Mouse (Mus musculus) liver, embryonic 14.5 days (tissue): ENCODE data around the gene Zfp579. TPM values are rescaled to one million over a fixed set of nuclear protein-coding genes. Genes with fewer than 3 reads are reported as not detected.

Source experiments
- ATAC-seq: fragments of 200-750 bp; cut with Nextera tagmentation; 2 replicates; pipeline ENCODE4 v1.8.0; 2017; ENCODE audit warnings: moderate number of reproducible peaks, mild to moderate bottlenecking, moderate library complexity; ENCODE audit not compliant: insufficient read depth
- DNase-seq, 3 experiments: peaks; one replicate each; pipeline ENCODE4 v3.0.0-alpha.2; 2012 to 2013; ENCODE audit warnings: low read depth in 3 of 3, low spot score in 3 of 3
- H3K27ac ChIP-seq: fragments of 300-500 bp; sonication (generic); 2 replicates; pipeline ENCODE4 v1.5.1; 2014; ENCODE audit warnings: moderate library complexity, mild to moderate bottlenecking, control low read depth, inconsistent platforms
- H3K27me3 ChIP-seq: fragments of 300-500 bp; sonication (generic); 2 replicates; pipeline ENCODE4 v1.6.1; 2014; ENCODE audit warnings: mild to moderate bottlenecking, low read length, moderate library complexity; ENCODE audit not compliant: control insufficient read depth, insufficient read depth
- H3K36me3 ChIP-seq: fragments of 300-500 bp; sonication (generic); replicated peaks from 2 replicates; pipeline ENCODE4 v1.6.1; 2014; ENCODE audit warnings: low read depth; ENCODE audit not compliant: control insufficient read depth, insufficient read depth
- H3K4me1 ChIP-seq, 2 experiments: fragments of 200-500 bp in 1 of 2; fragments of 300-500 bp in 1 of 2; sonication (generic) in 1 of 2; replicated peaks; 2 replicates each; pipeline ENCODE4 v1.6.1; 2012 to 2014; ENCODE audit warnings: antibody characterized with exemption in 1 of 2, inconsistent platforms in 1 of 2, low read length in 1 of 2; ENCODE audit not compliant: control insufficient read depth in 2 of 2, insufficient read depth in 2 of 2
- H3K4me2 ChIP-seq: fragments of 300-500 bp; sonication (generic); 2 replicates; pipeline ENCODE4 v1.6.1; 2014; ENCODE audit warnings: low read depth, mild to moderate bottlenecking, control low read depth, moderate library complexity
- H3K4me3 ChIP-seq, 2 experiments: fragments of 200-500 bp in 1 of 2; fragments of 300-500 bp in 1 of 2; sonication (generic) in 1 of 2; 2 replicates each; pipeline ENCODE4 v1.5.1; 2012 to 2014; ENCODE audit warnings: low read depth in 2 of 2, low read length in 2 of 2, mild to moderate bottlenecking in 2 of 2, control low read depth in 1 of 2, inconsistent platforms in 1 of 2, moderate library complexity in 1 of 2; ENCODE audit not compliant: insufficient read depth in 1 of 2
- H3K9ac ChIP-seq: fragments of 300-500 bp; sonication (generic); replicated peaks from 2 replicates; pipeline ENCODE4 v1.6.1; 2014; ENCODE audit warnings: mild to moderate bottlenecking, control low read depth, moderate library complexity
- H3K9me3 ChIP-seq: fragments of 300-500 bp; sonication (generic); 2 replicates; pipeline ENCODE4 v1.6.1; 2016; ENCODE audit warnings: low read length, mixed read lengths; ENCODE audit not compliant: control insufficient read depth
- CTCF ChIP-seq: IDR thresholded peaks from 2 replicates; pipeline ENCODE4 v1.5.1; 2016; ENCODE audit warnings: antibody characterized with exemption, low read depth, control low read depth
- EP300 ChIP-seq: IDR thresholded peaks from 2 replicates; pipeline ENCODE4 v1.6.1; 2016; ENCODE audit warnings: antibody characterized with exemption, low read depth
- WGBS: fragments of 180-500 bp; shearing (Covaris S2); extraction: QIAGEN DNeasy Blood & Tissue Kit; methylation state at CpG from one replicate; pipeline ENCODE4 v1.1.7; 2014; ENCODE audit not compliant: insufficient replicate concordance; 5-methylcytosine and 5-hydroxymethylcytosine counted together
- polyA plus RNA-seq, 2 experiments: library from polyadenylated mRNA; depleted of rRNA in 1 of 2; stranded (reverse) in 1 of 2; unstranded in 1 of 2; fragments of >200 nt; fragmentation: Nextera tagmentation in 1 of 2; extraction: Ambion mirVana in 1 of 2; gene quantifications; 2 replicates each; pipeline versions ENCODE4 v1.2.1 to v1.2.3; 2012 to 2014

Gene Zfp579
- polyA plus RNA-seq, 2 experiments, result 2.8 to 6.7 TPM

GRCm38 (mm10) chr7:5031496-5031895, 35.5 kb upstream of the Zfp579 start:
- ATAC-seq, result no peak
- H3K27me3 ChIP-seq, result no peaks in the 10 kb centered on the region
- 91% methylated on average over 46 of the region's 46 CpGs for WGBS
- no peak overlapping the region for H3K4me2 ChIP-seq
- DNase-seq, result no peak
- peaks cover 20% of the 10 kb centered on the region for H3K9me3 ChIP-seq
- no peak overlapping the region for H3K27ac ChIP-seq
- H3K4me3 ChIP-seq, result no peak overlapping the region
- TF ChIP-seq EP300 (no peak), CTCF (no peak)
- no peaks in the 10 kb centered on the region for H3K4me1 ChIP-seq
- no peak overlapping the region for H3K9ac ChIP-seq
- peaks cover 32% of the 10 kb centered on the region for H3K36me3 ChIP-seq

DNA sequence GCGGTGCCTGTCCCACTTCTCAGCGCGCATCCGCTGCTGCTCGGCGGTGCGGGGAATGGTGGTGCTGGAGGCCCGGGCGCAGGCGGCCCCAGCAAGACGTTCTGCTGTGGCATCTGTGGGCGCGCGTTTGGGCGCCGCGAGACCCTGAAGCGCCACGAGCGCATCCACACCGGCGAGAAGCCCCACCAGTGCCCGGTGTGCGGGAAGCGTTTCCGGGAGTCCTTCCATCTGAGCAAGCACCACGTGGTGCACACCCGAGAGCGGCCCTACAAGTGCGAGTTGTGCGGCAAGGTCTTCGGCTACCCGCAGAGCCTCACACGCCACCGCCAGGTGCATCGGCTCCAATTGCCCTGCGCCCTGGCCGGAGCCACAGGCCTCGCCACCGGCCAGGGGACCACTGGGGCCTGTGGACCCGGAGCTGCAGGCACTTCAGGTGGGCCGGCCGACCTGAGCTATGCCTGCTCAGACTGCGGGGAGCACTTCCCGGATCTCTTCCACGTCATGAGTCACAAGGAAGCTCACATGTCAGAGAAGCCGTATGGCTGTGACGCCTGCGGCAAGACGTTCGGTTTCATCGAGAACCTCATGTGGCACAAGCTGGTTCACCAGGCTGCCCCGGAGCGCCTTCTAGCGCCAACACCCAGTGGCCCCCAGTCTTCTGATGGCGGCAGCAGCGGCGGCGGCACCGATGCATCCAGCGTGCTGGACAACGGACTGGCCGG, 34.8 kb upstream of the Zfp579 start:
- Histone ChIP-seq H3K4me3 (no peak overlapping the region), H3K4me1 (no peaks in the 10 kb centered on the region), H3K9me3 (peaks cover 20% of the 10 kb centered on the region), H3K4me2 (no peak overlapping the region), H3K27me3 (no peaks in the 10 kb centered on the region), H3K27ac (no peak overlapping the region), H3K36me3 (peaks cover 32% of the 10 kb centered on the region), H3K9ac (no peak overlapping the region)
- DNase-seq, result no peak
- TF ChIP-seq CTCF (no peak), EP300 (no peak)
- WGBS, result 93% methylated on average over 63 of the region's 63 CpGs
- ATAC-seq, result no peak

GRCm38 (mm10) chr7:5029946-5030345, 34.0 kb upstream of the Zfp579 start:
- H3K36me3 ChIP-seq, result peaks cover 32% of the 10 kb centered on the region
- peaks cover 20% of the 10 kb centered on the region for H3K9me3 ChIP-seq
- TF ChIP-seq EP300, result no peak
- TF ChIP-seq CTCF, result no peak
- H3K27me3 ChIP-seq, result no peaks in the 10 kb centered on the region
- WGBS, result 94% methylated on average over 21 of the region's 21 CpGs
- no peak overlapping the region for H3K27ac ChIP-seq
- H3K4me3 ChIP-seq, result no peak overlapping the region
- H3K9ac ChIP-seq, result no peak overlapping the region
- ATAC-seq (no peak), DNase-seq (no peak)
- H3K4me1 ChIP-seq, result no peaks in the 10 kb centered on the region
- no peak overlapping the region for H3K4me2 ChIP-seq

DNA sequence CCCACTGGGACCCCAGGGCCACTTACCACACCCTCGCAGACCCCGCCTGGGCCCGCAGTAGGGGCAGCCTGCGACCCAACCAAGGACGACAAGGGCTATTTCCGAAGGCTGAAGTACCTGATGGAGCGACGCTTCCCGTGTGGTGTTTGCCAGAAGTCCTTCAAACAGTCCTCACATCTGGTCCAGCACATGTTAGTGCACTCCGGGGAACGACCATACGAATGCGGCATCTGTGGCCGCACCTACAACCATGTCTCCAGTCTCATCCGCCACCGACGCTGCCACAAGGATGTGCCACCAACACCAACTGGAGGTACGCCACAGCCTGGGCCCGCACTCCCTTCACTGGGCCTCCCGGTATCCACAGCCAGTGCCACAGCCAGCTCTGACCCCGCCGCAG, 33.6 kb upstream of the Zfp579 start:
- no peak for DNase-seq
- ATAC-seq, result no peak
- H3K27ac ChIP-seq, result no peak overlapping the region
- no peak overlapping the region for H3K9ac ChIP-seq
- peaks cover 20% of the 10 kb centered on the region for H3K9me3 ChIP-seq
- H3K4me1 ChIP-seq, result no peaks in the 10 kb centered on the region
- H3K36me3 ChIP-seq, result peaks cover 32% of the 10 kb centered on the region
- H3K27me3 ChIP-seq, result no peaks in the 10 kb centered on the region
- TF ChIP-seq EP300, result no peak
- TF ChIP-seq CTCF, result no peak
- WGBS, result 89% methylated on average over 22 of the region's 22 CpGs
- no peak overlapping the region for H3K4me2 ChIP-seq
- no peak overlapping the region for H3K4me3 ChIP-seq

DNA sequence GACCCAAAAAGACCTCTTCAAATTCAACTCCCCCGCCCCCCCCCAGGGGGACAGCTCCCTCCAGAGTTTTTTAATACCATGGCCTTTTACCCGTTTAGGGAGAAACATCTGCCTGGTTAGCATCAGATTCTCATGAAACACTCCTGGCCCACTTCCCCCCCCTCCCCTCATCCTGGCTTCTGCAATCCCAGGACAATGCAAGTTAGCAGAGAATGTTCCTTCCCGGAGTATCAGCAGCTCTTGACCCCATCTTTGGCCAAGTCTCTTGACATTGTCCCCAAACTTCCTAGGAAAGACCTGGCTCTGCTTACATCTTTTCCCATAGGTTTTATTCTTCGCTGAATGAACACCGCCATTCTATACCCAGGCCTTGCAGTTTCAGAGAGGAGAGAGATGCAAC, 25.2 kb upstream of the Zfp579 start:
- H3K27me3 ChIP-seq, result no peaks in the 10 kb centered on the region
- no peaks in the 10 kb centered on the region; the same call in 1 of the 2 replicates for H3K9me3 ChIP-seq
- WGBS, result 46% methylated on average over 5 of the region's 5 CpGs
- TF ChIP-seq CTCF (no peak), EP300 (no peak)
- ATAC-seq (no peak), DNase-seq (no peak)
- H3K4me1 ChIP-seq, result peaks cover 6 to 10% of the 10 kb centered on the region in 2 experiments
- peaks cover 4% of the 10 kb centered on the region for H3K36me3 ChIP-seq
- peak overlapping the region; percentile 79 for H3K9ac ChIP-seq
- H3K4me2 ChIP-seq, result peak overlapping the region; percentile 66
- peak overlapping the region; percentile 82; the same call in 1 of the 2 replicates for H3K27ac ChIP-seq
- H3K4me3 ChIP-seq, result peak overlapping the region; percentile 81 to 84
